Mouse (Mus musculus): ENCODE results near the gene Myo1c. TPM values are rescaled to one million over a fixed set of nuclear protein-coding genes. Genes with fewer than 3 reads are reported as not detected.
A peak's percentile ranks its signal among the peaks of the same experiment; 100 is the strongest.

Gene Myo1c
- polyA plus RNA-seq, 1 experiment, result 177 TPM

DNA sequence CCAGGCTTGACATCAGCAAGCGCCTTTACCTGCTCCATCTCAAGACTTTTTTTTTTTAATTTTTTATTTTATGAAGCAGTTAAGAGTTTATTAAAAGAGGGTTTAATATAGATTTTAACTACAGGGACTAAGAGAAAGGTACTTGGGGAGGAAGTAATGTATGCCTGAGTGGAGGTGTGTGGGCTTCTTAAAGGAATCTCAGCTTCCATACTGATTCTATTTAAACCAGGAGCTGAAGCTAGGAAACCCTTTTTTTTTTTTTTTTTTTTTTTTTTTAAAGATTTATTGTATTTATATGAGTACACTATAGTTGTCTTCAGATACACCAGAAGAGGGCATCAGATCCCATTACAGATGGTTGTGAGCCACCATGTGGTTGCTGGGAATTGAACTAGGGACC, 35.5 kb upstream of the Myo1c start:
- Histone ChIP-seq H3K36me3 (ENCODE audit: control insufficient read depth, insufficient read depth) (peaks cover 46% of the 10 kb centered on the region), H3K79me2 (ENCODE audit: control insufficient read depth, insufficient read depth) (no peaks in the 10 kb centered on the region), H3ac (ENCODE audit: control insufficient read depth, insufficient read length) (no peak overlapping the region), H3K27me3 (ENCODE audit: control insufficient read depth, insufficient read depth, insufficient read length) (no peaks in the 10 kb centered on the region), H3K4me2 (ENCODE audit: low read depth) (no peak overlapping the region), H3K4me3 (no peak overlapping the region)
- no peak for TF ChIP-seq CEBPB (IDR thresholded peaks at IDR 0.05; ENCODE audit: insufficient read depth, poor library complexity, severe bottlenecking)
- TF ChIP-seq REST (IDR thresholded peaks at IDR 0.05; ENCODE audit: insufficient read depth, insufficient read length), result no peak
- no peak for TF ChIP-seq MAX (IDR thresholded peaks at IDR 0.05; ENCODE audit: low read depth)

DNA sequence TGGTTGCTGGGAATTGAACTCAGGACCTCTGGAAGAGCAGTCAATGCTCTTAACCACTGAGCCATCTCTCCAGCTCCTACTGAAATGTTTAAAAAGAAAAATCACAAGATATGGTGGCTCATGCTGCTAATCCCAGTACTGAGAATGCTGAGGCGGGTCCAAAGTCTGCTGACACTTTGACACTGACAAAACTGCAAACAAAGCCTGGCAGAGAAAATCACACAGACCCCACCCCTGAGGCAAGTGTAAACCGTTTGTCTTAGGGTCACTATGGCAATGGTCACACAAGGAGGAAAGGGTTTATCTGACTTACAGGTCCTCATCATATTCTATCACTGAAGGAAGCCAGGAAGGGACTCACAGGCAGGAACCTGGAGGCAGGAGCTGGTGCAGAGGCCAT, 34.7 kb upstream of the Myo1c start:
- Histone ChIP-seq H3K27me3 (ENCODE audit: control insufficient read depth, insufficient read depth, insufficient read length) (no peaks in the 10 kb centered on the region), H3K36me3 (ENCODE audit: control insufficient read depth, insufficient read depth) (peaks cover 41% of the 10 kb centered on the region), H3ac (ENCODE audit: control insufficient read depth, insufficient read length) (no peak overlapping the region), H3K4me2 (ENCODE audit: low read depth) (no peak overlapping the region), H3K79me2 (ENCODE audit: control insufficient read depth, insufficient read depth) (no peaks in the 10 kb centered on the region), H3K4me3 (no peak overlapping the region)
- TF ChIP-seq TCF3 (IDR thresholded peaks at IDR 0.05; ENCODE audit: insufficient read length, low read depth) (no peak), CEBPB (IDR thresholded peaks at IDR 0.05; ENCODE audit: insufficient read depth, poor library complexity, severe bottlenecking) (no peak), POLR2A (IDR thresholded peaks at IDR 0.05; ENCODE audit: insufficient read length, low read depth) (no peak), USF1 (IDR thresholded peaks at IDR 0.05; ENCODE audit: low read depth) (no peak), MYOD1 (IDR thresholded peaks at IDR 0.05; ENCODE audit: control insufficient read depth in 1 of 3, insufficient read length in 2 of 3, low read depth in 2 of 3) (no peak), TCF12 (IDR thresholded peaks at IDR 0.05; ENCODE audit: insufficient read depth, poor library complexity, severe bottlenecking) (no peak), MAX (IDR thresholded peaks at IDR 0.05; ENCODE audit: low read depth) (no peak), SRF (IDR thresholded peaks at IDR 0.05; ENCODE audit: control insufficient read depth, insufficient read length, low read depth) (no peak), POLR2AphosphoS2 (IDR thresholded peaks at IDR 0.05; ENCODE audit: insufficient read length, low read depth) (no peak), MYOG (IDR thresholded peaks at IDR 0.05; ENCODE audit: control insufficient read depth in 1 of 3, insufficient read depth in 1 of 3, insufficient read length in 2 of 3, low read depth in 2 of 3) (no peak), REST (IDR thresholded peaks at IDR 0.05; ENCODE audit: insufficient read depth, insufficient read length) (no peak), E2F4 (IDR thresholded peaks at IDR 0.05; ENCODE audit: insufficient read depth) (no peak)

DNA sequence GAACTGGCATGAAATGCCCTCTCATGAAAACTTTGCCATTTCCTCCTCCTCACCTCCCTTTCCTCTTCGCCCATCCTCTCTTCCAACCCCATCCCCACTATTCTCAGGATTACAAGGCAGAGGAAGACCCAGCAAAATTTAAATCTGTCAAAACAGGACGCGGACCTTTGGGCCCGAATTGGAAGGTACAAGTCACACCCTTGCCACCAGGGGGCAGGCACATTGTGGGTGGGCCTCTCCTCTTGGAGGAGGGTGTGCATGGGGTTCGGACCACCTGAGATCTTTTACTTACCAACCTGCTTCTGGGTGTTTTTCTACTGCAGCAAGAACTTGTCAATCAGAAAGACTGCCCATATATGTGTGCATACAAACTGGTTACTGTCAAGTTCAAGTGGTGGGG, 31.2 kb upstream of the Myo1c start:
- no peak for TF ChIP-seq TCF3 (IDR thresholded peaks at IDR 0.05; ENCODE audit: insufficient read length, low read depth)
- TF ChIP-seq SRF (IDR thresholded peaks at IDR 0.05; ENCODE audit: control insufficient read depth, insufficient read length, low read depth), result no peak
- no peak for TF ChIP-seq MAX (IDR thresholded peaks at IDR 0.05; ENCODE audit: low read depth)
- no peak for TF ChIP-seq MYOG (IDR thresholded peaks at IDR 0.05; ENCODE audit: control insufficient read depth in 1 of 3, insufficient read depth in 1 of 3, insufficient read length in 2 of 3, low read depth in 2 of 3)
- TF ChIP-seq POLR2AphosphoS2 (IDR thresholded peaks at IDR 0.05; ENCODE audit: insufficient read length, low read depth), result no peak
- TF ChIP-seq MYOD1 (IDR thresholded peaks at IDR 0.05; ENCODE audit: control insufficient read depth in 1 of 3, insufficient read length in 2 of 3, low read depth in 2 of 3), result no peak
- TF ChIP-seq REST (IDR thresholded peaks at IDR 0.05; ENCODE audit: insufficient read depth, insufficient read length), result no peak
- TF ChIP-seq E2F4 (IDR thresholded peaks at IDR 0.05; ENCODE audit: insufficient read depth), result no peak
- TF ChIP-seq POLR2A (IDR thresholded peaks at IDR 0.05; ENCODE audit: insufficient read length, low read depth), result no peak
- TF ChIP-seq CEBPB (IDR thresholded peaks at IDR 0.05; ENCODE audit: insufficient read depth, poor library complexity, severe bottlenecking), result no peak
- no peak for TF ChIP-seq TCF12 (IDR thresholded peaks at IDR 0.05; ENCODE audit: insufficient read depth, poor library complexity, severe bottlenecking)
- TF ChIP-seq USF1 (IDR thresholded peaks at IDR 0.05; ENCODE audit: low read depth), result no peak
- no peak overlapping the region for H3ac ChIP-seq (ENCODE audit: control insufficient read depth, insufficient read length)
- H3K79me2 ChIP-seq (ENCODE audit: control insufficient read depth, insufficient read depth), result no peaks in the 10 kb centered on the region
- H3K36me3 ChIP-seq (ENCODE audit: control insufficient read depth, insufficient read depth), result peaks cover 20% of the 10 kb centered on the region
- H3K27me3 ChIP-seq (ENCODE audit: control insufficient read depth, insufficient read depth, insufficient read length), result no peaks in the 10 kb centered on the region
- no peak overlapping the region for H3K4me3 ChIP-seq
- H3K4me2 ChIP-seq (ENCODE audit: low read depth), result no peak overlapping the region

DNA sequence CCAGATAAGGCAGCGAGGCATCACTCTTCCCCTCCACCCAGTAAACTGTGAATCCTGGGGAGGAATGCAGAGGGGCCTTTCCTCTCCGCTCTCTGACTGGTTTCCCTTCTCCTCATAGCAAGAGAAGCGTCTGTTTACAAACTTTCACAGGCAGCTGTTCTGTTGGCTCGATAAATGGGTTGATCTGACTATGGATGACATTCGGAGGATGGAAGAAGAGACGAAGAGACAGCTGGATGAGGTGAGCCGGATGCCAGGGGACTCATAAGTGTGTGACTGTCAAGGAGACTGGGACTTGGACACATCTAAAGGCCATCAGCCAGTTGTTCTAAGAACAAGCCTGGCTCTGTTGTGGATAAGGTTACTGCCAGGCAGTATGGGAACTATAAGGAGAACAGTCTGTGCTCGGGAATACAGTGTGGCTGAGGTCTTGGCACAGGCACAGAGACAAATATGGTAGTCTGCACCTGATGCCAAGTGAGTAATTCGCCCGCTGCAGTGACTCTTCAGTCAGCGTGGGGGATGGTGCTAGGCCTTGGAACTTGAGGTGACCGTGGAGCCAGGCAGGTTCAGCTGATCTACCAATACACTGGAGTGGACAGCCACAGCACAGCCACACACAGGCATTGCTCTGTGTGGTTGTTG, 30.0 kb upstream of the Myo1c start:
- Histone ChIP-seq H3K36me3 (ENCODE audit: control insufficient read depth, insufficient read depth) (peaks cover 23% of the 10 kb centered on the region), H3K27me3 (ENCODE audit: control insufficient read depth, insufficient read depth, insufficient read length) (no peaks in the 10 kb centered on the region), H3K4me2 (ENCODE audit: low read depth) (peak overlapping the region; percentile 60), H3ac (ENCODE audit: control insufficient read depth, insufficient read length) (no peak overlapping the region), H3K79me2 (ENCODE audit: control insufficient read depth, insufficient read depth) (no peaks in the 10 kb centered on the region), H3K4me3 (no peak overlapping the region)
- TF ChIP-seq MYOG (IDR thresholded peaks at IDR 0.05; ENCODE audit: control insufficient read depth in 1 of 3, insufficient read depth in 1 of 3, insufficient read length in 2 of 3, low read depth in 2 of 3), result peak in 2 of 3 experiments; percentile 29 to 90
- TF ChIP-seq POLR2AphosphoS2 (IDR thresholded peaks at IDR 0.05; ENCODE audit: insufficient read length, low read depth), result peak; percentile 29
- TF ChIP-seq MAX (IDR thresholded peaks at IDR 0.05; ENCODE audit: low read depth), result no peak
- TF ChIP-seq CEBPB (IDR thresholded peaks at IDR 0.05; ENCODE audit: insufficient read depth, poor library complexity, severe bottlenecking), result no peak
- no peak for TF ChIP-seq TCF3 (IDR thresholded peaks at IDR 0.05; ENCODE audit: insufficient read length, low read depth)
- TF ChIP-seq SRF (IDR thresholded peaks at IDR 0.05; ENCODE audit: control insufficient read depth, insufficient read length, low read depth), result peak; percentile 93
- no peak for TF ChIP-seq E2F4 (IDR thresholded peaks at IDR 0.05; ENCODE audit: insufficient read depth)
- no peak for TF ChIP-seq REST (IDR thresholded peaks at IDR 0.05; ENCODE audit: insufficient read depth, insufficient read length)
- TF ChIP-seq TCF12 (IDR thresholded peaks at IDR 0.05; ENCODE audit: insufficient read depth, poor library complexity, severe bottlenecking), result peak; percentile 25
- peak; percentile 45 to 64 (median 60) for TF ChIP-seq MYOD1 (IDR thresholded peaks at IDR 0.05; ENCODE audit: control insufficient read depth in 1 of 3, insufficient read length in 2 of 3, low read depth in 2 of 3)

DNA sequence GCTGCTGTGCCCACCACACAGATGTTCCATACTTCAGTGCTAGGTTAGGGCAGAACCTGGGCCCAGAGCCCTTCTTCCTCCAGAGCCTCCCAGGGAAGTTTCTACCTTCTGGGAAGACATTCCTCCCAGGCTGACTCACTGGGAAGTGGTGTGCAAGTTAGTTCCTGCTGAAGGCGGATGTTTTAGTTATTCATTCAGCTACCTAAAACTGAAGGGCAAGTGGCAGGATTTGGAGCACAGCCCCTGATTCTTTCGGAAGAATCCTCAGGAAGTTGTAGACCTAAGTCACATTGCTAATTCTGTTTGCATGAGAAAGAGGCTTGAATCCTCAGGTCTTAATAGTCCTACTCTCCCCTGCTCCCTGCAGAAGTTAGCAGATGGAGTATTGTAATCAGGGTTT, 28.9 kb upstream of the Myo1c start:
- Histone ChIP-seq H3K4me2 (ENCODE audit: low read depth) (peak overlapping the region; percentile 60), H3K27me3 (ENCODE audit: control insufficient read depth, insufficient read depth, insufficient read length) (no peaks in the 10 kb centered on the region), H3K36me3 (ENCODE audit: control insufficient read depth, insufficient read depth) (peaks cover 26% of the 10 kb centered on the region), H3K4me3 (no peak overlapping the region), H3K79me2 (ENCODE audit: control insufficient read depth, insufficient read depth) (no peaks in the 10 kb centered on the region), H3ac (ENCODE audit: control insufficient read depth, insufficient read length) (no peak overlapping the region)
- no peak for TF ChIP-seq MYOD1 (IDR thresholded peaks at IDR 0.05; ENCODE audit: control insufficient read depth in 1 of 3, insufficient read length in 2 of 3, low read depth in 2 of 3)
- no peak for TF ChIP-seq CEBPB (IDR thresholded peaks at IDR 0.05; ENCODE audit: insufficient read depth, poor library complexity, severe bottlenecking)
- TF ChIP-seq SRF (IDR thresholded peaks at IDR 0.05; ENCODE audit: control insufficient read depth, insufficient read length, low read depth), result no peak
- TF ChIP-seq REST (IDR thresholded peaks at IDR 0.05; ENCODE audit: insufficient read depth, insufficient read length), result no peak
- TF ChIP-seq POLR2A (IDR thresholded peaks at IDR 0.05; ENCODE audit: insufficient read length, low read depth), result no peak
- TF ChIP-seq E2F4 (IDR thresholded peaks at IDR 0.05; ENCODE audit: insufficient read depth), result no peak
- TF ChIP-seq TCF3 (IDR thresholded peaks at IDR 0.05; ENCODE audit: insufficient read length, low read depth), result no peak
- TF ChIP-seq POLR2AphosphoS2 (IDR thresholded peaks at IDR 0.05; ENCODE audit: insufficient read length, low read depth), result no peak
- TF ChIP-seq USF1 (IDR thresholded peaks at IDR 0.05; ENCODE audit: low read depth), result no peak
- TF ChIP-seq TCF12 (IDR thresholded peaks at IDR 0.05; ENCODE audit: insufficient read depth, poor library complexity, severe bottlenecking), result no peak
- TF ChIP-seq MYOG (IDR thresholded peaks at IDR 0.05; ENCODE audit: control insufficient read depth in 1 of 3, insufficient read depth in 1 of 3, insufficient read length in 2 of 3, low read depth in 2 of 3), result no peak
- no peak for TF ChIP-seq MAX (IDR thresholded peaks at IDR 0.05; ENCODE audit: low read depth)
